Mouse (Mus musculus): ENCODE data around the gene Dmpk.

DNA sequence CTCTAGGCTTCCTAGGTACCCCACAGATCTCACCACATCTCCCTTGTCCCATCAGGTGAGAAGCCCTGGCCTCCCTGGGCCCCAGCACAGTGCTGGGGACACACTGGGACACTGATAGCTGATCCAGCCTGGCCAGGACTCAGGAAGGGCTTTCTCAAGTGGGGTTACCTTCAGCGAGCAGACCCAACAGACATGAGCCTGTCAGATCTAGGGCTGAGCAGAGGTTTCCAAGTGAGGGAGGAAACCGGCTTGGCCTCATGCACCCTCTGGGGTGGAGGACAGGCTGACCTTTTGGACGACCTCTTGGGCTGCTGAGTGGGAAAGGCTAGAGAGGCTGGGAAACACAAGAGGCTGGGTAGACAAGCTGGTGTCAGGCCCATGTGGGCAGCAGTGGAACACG lies 32.5 kb upstream of the Dmpk start:
- TF ChIP-seq CTCF (IDR thresholded peaks at IDR 0.05; ENCODE audit: low read depth) (no peak), EP300 (IDR thresholded peaks at IDR 0.05; ENCODE audit: low read depth) (no peak)
